ENCODE assay signal across 12 mouse cellular contexts in the genomic region with DNA sequence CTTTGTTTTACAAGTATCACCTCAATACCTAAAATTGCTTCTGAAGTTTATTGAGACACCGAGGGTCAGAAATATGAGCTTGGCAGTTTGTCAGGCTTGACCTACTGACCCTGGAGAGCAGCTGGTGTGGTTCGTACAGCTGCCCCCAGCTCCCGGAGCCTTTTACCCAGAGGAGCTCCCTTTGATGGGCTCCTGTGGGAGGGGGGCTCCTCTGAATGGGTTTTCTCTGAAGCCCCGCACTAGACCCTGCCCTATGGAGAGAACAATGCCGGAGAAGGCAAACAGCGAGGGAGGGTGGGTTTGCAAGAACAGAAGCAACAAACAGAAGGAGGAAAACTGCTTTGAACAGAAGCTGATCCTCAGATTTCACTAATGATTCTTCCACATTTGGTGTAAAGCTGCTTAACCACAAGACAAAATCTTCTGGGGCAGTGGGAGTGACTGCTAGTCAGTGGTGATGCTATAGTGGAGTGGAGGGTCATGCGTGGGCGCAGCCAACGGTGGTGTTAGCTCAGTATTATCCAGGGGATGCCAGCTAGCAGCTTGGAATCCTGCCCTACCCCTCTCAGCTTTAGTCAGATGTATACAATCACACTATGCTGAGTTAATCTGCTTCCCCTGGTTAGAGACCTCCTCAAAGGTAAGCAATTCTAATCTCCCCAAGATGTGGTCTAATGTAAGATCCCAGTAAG.
DNase-seq lines count a peak whose midpoint lies in the region; ATAC-seq and TF ChIP-seq lines count a peak whose summit lies in the region.
"Had no signal": no experiment of that assay in that cellular context is flagged by ENCODE, and none has a peak within 500 bp of the region (broad histone marks: within the 10 kb centered on the region; RNA-seq: fewer than 3 reads in every experiment).

No protein-coding gene starts in this region.

- no peaks in the 10 kb centered on the region for H3K36me3 ChIP-seq in hindbrain, embryonic 11.5 days (ENCODE audit: control insufficient read depth, insufficient read depth, low read length)
- H3K36me3 ChIP-seq in midbrain, embryonic 15.5 days (replicated peaks), result no peaks in the 10 kb centered on the region
- H3K36me3 ChIP-seq: hindbrain, embryonic 15.5 days; limb, embryonic 15.5 days had no signal

- H3K9me3 ChIP-seq in hindbrain, embryonic 11.5 days (ENCODE audit: control insufficient read depth, low read length), result no peaks in the 10 kb centered on the region
- H3K9me3 ChIP-seq in midbrain, embryonic 15.5 days, result no peaks in the 10 kb centered on the region
- H3K9me3 ChIP-seq: hindbrain, embryonic 15.5 days; limb, embryonic 15.5 days had no signal

- TF ChIP-seq CTCF in lung, adult 2 months (IDR thresholded peaks at IDR 0.05; ENCODE audit: insufficient read depth, low read length), result no peak

- H3K27ac ChIP-seq in hindbrain, embryonic 11.5 days (ENCODE audit: low read depth, low read length), result peak overlapping the region; percentile 79
- H3K27ac ChIP-seq in midbrain, embryonic 15.5 days, result no peak overlapping the region
- H3K27ac ChIP-seq: hindbrain, embryonic 15.5 days; limb, embryonic 15.5 days had no signal

- no peak overlapping the region for H3K4me3 ChIP-seq in hindbrain, embryonic 11.5 days (ENCODE audit: low read depth, low read length)
- no peak overlapping the region for H3K4me3 ChIP-seq in midbrain, embryonic 15.5 days
- H3K4me3 ChIP-seq in lung, adult 2 months (replicated peaks; ENCODE audit: extremely low read depth, low read depth, low read length), result no peak overlapping the region
- H3K4me3 ChIP-seq: hindbrain, embryonic 15.5 days; limb, embryonic 15.5 days had no signal

- peak; percentile 88 for ATAC-seq in hindbrain, embryonic 11.5 days (ENCODE audit: low FRiP score)
- ATAC-seq in midbrain, embryonic 15.5 days (replicated peaks), result 0 out of 2 replicates have a peak, but pooled peaks have one; percentile 63

- TF ChIP-seq POLR2A in lung, adult 2 months (IDR thresholded peaks at IDR 0.05; ENCODE audit: borderline replicate concordance, extremely low read depth, low read depth, low read length), result no peak

- peaks cover 11% of the 10 kb centered on the region for H3K4me1 ChIP-seq in hindbrain, embryonic 11.5 days (replicated peaks; ENCODE audit: control insufficient read depth, insufficient read depth, low read length)
- H3K4me1 ChIP-seq in midbrain, embryonic 15.5 days, result peaks cover 15% of the 10 kb centered on the region
- H3K4me1 ChIP-seq in lung, adult 2 months (ENCODE audit: control insufficient read depth, insufficient read depth, low read length), result no peaks in the 10 kb centered on the region
- H3K4me1 ChIP-seq: limb, embryonic 15.5 days had no signal

- peak; percentile 85 for DNase-seq in embryo, embryonic 10 days (ENCODE audit: low spot score)
- peak; percentile 82 for DNase-seq in embryo, embryonic 9.5 days (ENCODE audit: extremely low spot score)
- DNase-seq in hindbrain, embryonic 11.5 days (ENCODE audit: low spot score), result peak; percentile 73
- DNase-seq in lung, adult 2 months, result no peak
- no peak for DNase-seq in kidney, postnatal 4 days
- no peak for DNase-seq in lung, postnatal 4 days
- DNase-seq: cerebellum, postnatal 14 days; lung, postnatal 14 days; right cerebral cortex, postnatal 4 days had no signal

- peak overlapping the region; percentile 28; the same call in 1 of the 2 replicates for H3K9ac ChIP-seq in hindbrain, embryonic 11.5 days (ENCODE audit: low read depth, low read length)
- H3K9ac ChIP-seq in midbrain, embryonic 15.5 days, result no peak overlapping the region
- H3K9ac ChIP-seq: hindbrain, embryonic 15.5 days; limb, embryonic 15.5 days had no signal

- H3K27me3 ChIP-seq in hindbrain, embryonic 11.5 days (ENCODE audit: control insufficient read depth, insufficient read depth, low read length), result no peaks in the 10 kb centered on the region
- no peaks in the 10 kb centered on the region for H3K27me3 ChIP-seq in midbrain, embryonic 15.5 days (replicated peaks)
- H3K27me3 ChIP-seq: hindbrain, embryonic 15.5 days; limb, embryonic 15.5 days had no signal

- WGBS in hindbrain, embryonic 11.5 days, result 6% methylated on average over 9 of the region's 9 CpGs
- WGBS in midbrain, embryonic 15.5 days, result 6% methylated on average over 9 of the region's 9 CpGs
- 68% methylated on average over 9 of the region's 9 CpGs for WGBS in lung, adult 2 months

- H3K4me2 ChIP-seq in hindbrain, embryonic 11.5 days (replicated peaks; ENCODE audit: low read depth, low read length), result peak overlapping the region; percentile 18
- no peak overlapping the region for H3K4me2 ChIP-seq in midbrain, embryonic 15.5 days
- H3K4me2 ChIP-seq: hindbrain, embryonic 15.5 days; limb, embryonic 15.5 days had no signal

Comparison
In these comparisons a context has a peak if more than half of its experiments do, and no peak if none do; other contexts are left out.
1. DNase-seq: peak in embryo, embryonic 10 days (single experiment), embryo, embryonic 9.5 days (single experiment) and hindbrain, embryonic 11.5 days (single experiment); none in lung, adult 2 months (single experiment), kidney, postnatal 4 days (0 of 2) and lung, postnatal 4 days (0 of 2).